Mouse (Mus musculus): ENCODE measurements around the gene Cntn1.

The Cntn1 gene

GRCm38 (mm10) chr15:92141972-92142371, 91.0 kb downstream of the Cntn1 start:
- DNase-seq = no peak

DNA sequence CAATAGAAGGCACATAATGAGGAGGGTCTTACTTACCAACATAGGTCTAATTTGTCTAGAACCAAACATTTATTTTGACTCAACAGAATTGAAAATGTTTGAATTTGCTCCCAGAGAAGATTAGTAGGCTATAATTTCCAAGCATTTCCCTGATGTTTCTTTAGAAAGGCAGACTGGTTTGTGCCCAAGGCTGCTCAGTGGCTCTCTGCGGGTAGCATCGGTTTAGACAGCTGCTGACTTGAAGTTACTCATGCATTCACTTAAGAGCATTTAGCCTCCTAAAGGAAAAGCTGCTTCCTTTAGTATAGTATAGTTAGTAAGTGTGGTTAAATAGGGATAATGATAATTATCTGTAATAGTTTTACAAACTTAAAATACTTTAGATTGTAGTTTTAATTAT, 104.0 kb downstream of the Cntn1 start:
- DNase-seq = no peak

GRCm38 (mm10) chr15:92160855-92161162, 109.8 kb downstream of the Cntn1 start:
- no peak for DNase-seq

GRCm38 (mm10) chr15:92161163-92162025, 110.4 kb downstream of the Cntn1 start:
- no peak for DNase-seq

DNA sequence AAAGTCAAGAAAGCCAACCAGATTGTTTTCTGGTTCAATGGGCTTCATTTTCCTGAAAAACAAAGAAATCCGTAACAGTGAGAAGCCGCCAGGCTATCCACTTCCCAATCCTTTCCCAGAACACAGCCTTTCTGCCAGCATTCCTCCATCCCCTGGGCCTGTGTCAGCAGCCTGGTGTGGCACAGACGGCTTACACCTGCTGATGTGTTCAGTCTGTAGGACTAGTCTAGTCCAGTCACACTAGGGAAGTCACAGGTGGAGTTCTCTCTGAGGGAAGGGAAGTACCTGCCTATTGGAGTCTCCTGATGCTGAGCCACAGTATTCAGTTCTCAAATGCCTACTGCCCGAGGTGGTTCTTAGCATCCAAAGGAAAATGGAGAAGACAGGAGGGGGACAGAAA, 111.9 kb downstream of the Cntn1 start:
- no peak for DNase-seq

- no peak for DNase-seq
Observed at GRCm38 (mm10) chr15:92164127-92164526, 113.2 kb downstream of the Cntn1 start.

- DNase-seq = no peak
Observed at GRCm38 (mm10) chr15:92166266-92166665, 115.3 kb downstream of the Cntn1 start.

DNA sequence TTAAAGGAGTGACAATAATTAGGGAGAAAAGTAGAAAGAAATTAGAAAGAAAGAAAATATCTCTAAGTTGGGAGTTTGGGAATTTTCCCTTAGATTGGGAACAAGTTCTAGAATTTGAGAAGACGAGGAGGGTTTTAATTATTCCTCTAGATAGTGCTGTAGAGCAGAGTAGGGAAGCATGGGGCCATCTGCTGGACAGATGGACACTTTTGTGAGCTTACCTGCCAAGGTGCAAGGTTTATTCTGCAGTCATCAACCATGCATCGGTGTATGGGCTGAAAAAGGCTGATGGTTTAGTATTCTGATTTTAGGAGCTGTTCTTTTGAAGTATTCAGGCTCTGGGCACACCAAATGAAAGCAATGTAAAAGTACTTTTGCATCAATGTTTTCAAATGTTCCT, 124.8 kb downstream of the Cntn1 start:
- DNase-seq = no peak

- DNase-seq = no peak
Observed at GRCm38 (mm10) chr15:92177413-92177812, 126.4 kb downstream of the Cntn1 start.

DNA sequence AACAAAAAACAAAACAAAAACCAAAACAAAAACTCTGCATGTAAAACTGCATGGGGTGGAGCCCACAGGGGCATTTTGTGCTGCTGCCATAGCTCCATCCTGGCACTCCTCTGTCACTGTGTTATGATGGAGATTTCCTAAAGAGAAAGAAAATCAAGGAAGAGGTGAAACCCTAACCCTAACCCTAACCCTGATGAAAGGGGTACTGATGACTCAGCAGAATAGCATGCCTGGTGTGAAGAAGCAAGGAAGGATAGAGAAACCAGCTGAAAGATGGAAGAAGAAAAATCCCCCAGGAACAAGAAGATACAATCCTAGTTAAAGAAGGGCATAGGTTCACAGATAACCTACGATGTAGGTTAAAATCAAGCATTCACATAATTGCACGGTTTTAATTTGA, 134.5 kb downstream of the Cntn1 start:
- DNase-seq = no peak

DNA sequence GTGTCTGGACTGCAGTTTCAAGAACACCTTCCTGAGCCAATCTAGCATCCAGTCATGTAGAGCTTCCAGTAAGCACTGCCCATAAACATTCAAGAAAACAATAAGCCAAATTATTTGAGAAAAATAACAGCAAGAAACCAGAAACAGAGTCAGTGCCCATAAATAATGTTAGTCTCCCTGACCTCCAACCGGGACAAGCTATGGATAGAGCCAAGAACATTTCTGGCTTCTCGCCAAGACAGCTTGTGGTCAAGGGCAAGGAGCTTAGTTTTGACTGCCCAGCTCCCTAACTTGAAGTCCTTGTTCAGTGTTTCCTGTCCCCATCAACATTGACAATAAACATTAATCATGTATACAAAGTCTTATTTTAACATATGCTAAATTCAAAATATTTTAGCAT, 139.0 kb downstream of the Cntn1 start:
- peak; percentile 10 for DNase-seq

GRCm38 (mm10) chr15:92200326-92200985, 149.5 kb downstream of the Cntn1 start:
- DNase-seq = no peak

- no peak for DNase-seq
Observed at GRCm38 (mm10) chr15:92206695-92207094, 155.7 kb downstream of the Cntn1 start.

DNA sequence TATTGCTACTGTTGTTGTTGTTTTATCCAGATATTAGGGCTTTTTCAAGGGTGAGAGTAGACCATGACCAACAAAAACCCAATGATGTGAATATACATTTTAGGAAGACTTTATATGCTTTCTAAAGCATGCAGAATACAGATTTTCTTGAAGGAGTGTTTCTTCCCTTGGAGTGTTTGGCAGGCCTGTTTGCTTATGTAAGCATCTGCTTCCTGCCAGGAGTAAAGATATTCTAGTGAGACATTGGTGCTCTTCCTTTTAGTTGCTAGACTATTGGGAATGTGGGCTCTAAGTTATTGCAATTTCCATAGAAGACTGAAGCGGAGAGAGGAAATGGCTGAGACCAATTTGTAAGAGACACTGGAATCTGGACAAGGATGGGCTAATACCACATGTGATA, 158.8 kb downstream of the Cntn1 start:
- no peak for DNase-seq

DNA sequence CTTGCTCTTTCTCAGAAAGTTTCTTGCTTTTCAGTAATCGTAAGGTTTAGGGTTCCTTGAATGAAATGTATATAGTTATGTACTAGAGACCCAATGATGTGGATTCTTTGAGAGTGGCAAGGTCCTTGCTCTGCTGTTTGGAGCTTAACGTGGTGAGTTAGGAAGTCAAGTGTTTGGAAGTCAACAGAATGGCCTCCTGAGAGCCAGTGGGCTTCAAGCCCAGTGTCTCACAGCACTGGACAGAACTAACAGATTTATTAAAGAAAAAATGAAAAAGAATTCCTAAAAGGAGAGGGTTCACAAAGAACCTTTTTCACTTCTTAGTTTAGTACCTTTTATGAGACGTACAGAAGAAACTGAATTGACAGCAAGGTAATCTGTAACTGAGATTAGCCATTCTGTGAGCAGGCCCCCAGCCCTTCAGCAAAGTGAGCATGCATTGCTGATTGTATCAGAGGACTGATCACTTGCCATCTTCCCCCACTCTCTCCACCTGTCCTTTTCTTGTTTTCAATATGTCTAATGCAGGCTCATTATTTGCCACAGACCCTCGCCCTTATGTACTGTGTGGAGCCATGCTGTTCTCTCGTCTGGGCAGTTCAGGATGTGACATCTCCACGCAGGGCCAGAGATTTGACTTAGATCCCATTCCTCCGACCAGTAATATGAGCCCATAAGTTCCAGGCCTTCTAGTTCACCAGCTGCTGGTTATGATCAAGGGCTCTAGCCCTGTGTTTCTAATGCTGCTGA, 159.7 kb downstream of the Cntn1 start:
- DNase-seq = no peak

GRCm38 (mm10) chr15:92215841-92216240, 164.9 kb downstream of the Cntn1 start:
- no peak for DNase-seq

DNA sequence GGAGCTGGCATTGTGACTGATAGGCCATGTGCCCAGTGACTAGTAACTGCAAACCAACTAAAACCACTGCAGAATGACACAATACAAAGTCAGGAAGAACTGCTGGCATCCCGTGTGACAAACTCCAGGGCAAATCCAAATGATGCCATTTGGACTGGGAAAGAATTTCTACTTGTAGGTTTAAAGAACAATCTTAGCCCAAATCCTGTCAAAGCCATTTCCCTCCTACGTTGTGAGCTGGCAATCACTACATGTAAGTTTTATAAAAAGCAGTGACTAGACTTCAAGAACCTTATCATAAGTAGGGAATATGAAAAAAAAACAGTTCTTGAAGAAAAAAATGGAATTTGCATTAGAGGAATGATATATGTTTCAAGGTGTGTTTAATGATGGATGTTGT, 170.5 kb downstream of the Cntn1 start:
- DNase-seq = no peak

DNA sequence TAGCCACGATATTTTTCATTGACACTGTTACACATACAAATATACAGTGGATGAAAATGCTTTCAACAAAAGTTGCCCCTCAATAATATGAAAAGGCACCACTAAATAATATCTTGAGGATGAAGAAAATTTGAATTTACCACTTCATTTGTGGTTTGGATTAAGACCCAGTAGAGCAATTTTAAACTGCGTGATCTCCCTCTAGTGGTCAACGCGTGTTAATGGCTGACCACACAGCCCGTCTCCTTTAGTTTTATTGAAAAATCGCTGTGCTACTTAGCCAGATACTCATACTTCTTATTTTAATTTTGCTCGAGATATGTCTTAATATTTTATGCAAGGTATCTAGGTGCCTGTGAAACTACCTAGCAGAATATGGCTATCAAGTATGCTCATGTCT, 180.4 kb downstream of the Cntn1 start:
- no peak for DNase-seq

- DNase-seq = no peak
Observed at GRCm38 (mm10) chr15:92235836-92236235, 184.9 kb downstream of the Cntn1 start.

- DNase-seq = peak; percentile 2
Observed at GRCm38 (mm10) chr15:92264980-92265707, 214.2 kb downstream of the Cntn1 start.

- no peak for DNase-seq
Observed at GRCm38 (mm10) chr15:92268341-92268740, 217.4 kb downstream of the Cntn1 start.

- no peak for DNase-seq
Observed at GRCm38 (mm10) chr15:92268741-92269322, 217.9 kb downstream of the Cntn1 start.

Measured in kidney, adult 11 months (tissue).